ENCODE assay signal across 8 mouse cellular contexts in genomic region chrX:73673968-73674661, GRCm38 (mm10). TPM values are rescaled to one million over a fixed set of nuclear protein-coding genes. Genes with fewer than 3 reads are reported as not detected.
DNase-seq lines count a peak whose midpoint lies in the region; ATAC-seq and TF ChIP-seq lines count a peak whose summit lies in the region.

No protein-coding gene starts in this region.

- no peaks in the 10 kb centered on the region for H3K27me3 ChIP-seq in forebrain, embryonic 16.5 days (replicated peaks; ENCODE audit: control insufficient read depth, insufficient read depth, low read length)
- no peaks in the 10 kb centered on the region for H3K27me3 ChIP-seq in intestine, embryonic 14.5 days (replicated peaks; ENCODE audit: control insufficient read depth, insufficient read depth, low read length)
- H3K27me3 ChIP-seq in liver, embryonic 11.5 days (replicated peaks; ENCODE audit: control insufficient read depth, insufficient read depth, low read length): peaks cover 26% of the 10 kb centered on the region

- H3K4me3 ChIP-seq in forebrain, embryonic 16.5 days (replicated peaks; ENCODE audit: low read length): peak overlapping the region; percentile 62
- H3K4me3 ChIP-seq in intestine, embryonic 14.5 days (ENCODE audit: low read depth, low read length): peak overlapping the region; percentile 53
- H3K4me3 ChIP-seq in liver, embryonic 11.5 days (ENCODE audit: low read depth, low read length): peak overlapping the region; percentile 60
- H3K4me3 ChIP-seq in olfactory bulb, adult 2 months (ENCODE audit: insufficient read depth, low read depth, low read length): peak overlapping the region; percentile 79

- no peaks in the 10 kb centered on the region for H3K36me3 ChIP-seq in forebrain, embryonic 16.5 days (ENCODE audit: control insufficient read depth, insufficient read depth)
- H3K36me3 ChIP-seq in intestine, embryonic 14.5 days (ENCODE audit: control insufficient read depth, insufficient read depth, low read length): peaks cover 3% of the 10 kb centered on the region; the same call in 1 of the 2 replicates
- H3K36me3 ChIP-seq in liver, embryonic 11.5 days (ENCODE audit: control insufficient read depth, insufficient read depth, low read length): no peaks in the 10 kb centered on the region

- DNase-seq in gastrocnemius, adult 18-20 months (ENCODE audit: low spot score): peak; percentile 50
- no peak for DNase-seq in gastrocnemius, postnatal 4 days (ENCODE audit: low spot score in 2 of 2)
- DNase-seq in brain, adult 2 months (ENCODE audit: low read depth, low spot score): peak; percentile 79
- peak; percentile 57 for DNase-seq in intestine, embryonic 14.5 days (ENCODE audit: low spot score)
- peak; percentile 36 for DNase-seq in liver, embryonic 11.5 days (ENCODE audit: low spot score)
- DNase-seq in T-cell, adult 2 months (ENCODE audit: low spot score): no peak

- ATAC-seq in forebrain, embryonic 16.5 days: peak; percentile 11
- peak; percentile 36; the same call in 1 of the 2 replicates for ATAC-seq in intestine, embryonic 14.5 days (replicated peaks; ENCODE audit: low FRiP score, low TSS enrichment, low read depth)
- 0 out of 2 replicates have a peak, but pooled peaks have one; percentile 22 for ATAC-seq in liver, embryonic 11.5 days (replicated peaks; ENCODE audit: low FRiP score)

- 26% methylated on average over 20 of the region's 20 CpGs for WGBS in forebrain, embryonic 16.5 days
- WGBS in intestine, embryonic 14.5 days: 22% methylated on average over 16 of the region's 20 CpGs
- WGBS in liver, embryonic 11.5 days: 29% methylated on average over 20 of the region's 20 CpGs
- WGBS in olfactory bulb, adult 2 months: 18% methylated on average over 20 of the region's 20 CpGs

- H3K4me2 ChIP-seq in forebrain, embryonic 16.5 days (ENCODE audit: low read length): peak overlapping the region; percentile 70
- H3K4me2 ChIP-seq in intestine, embryonic 14.5 days (ENCODE audit: low read length): peak overlapping the region; percentile 62
- H3K4me2 ChIP-seq in liver, embryonic 11.5 days: peak overlapping the region; percentile 75

- no peak for TF ChIP-seq POLR2A in olfactory bulb, adult 2 months (IDR thresholded peaks at IDR 0.05; ENCODE audit: insufficient read depth, low read depth, low read length)

- no peaks in the 10 kb centered on the region; the same call in 1 of the 2 replicates for H3K9me3 ChIP-seq in forebrain, embryonic 16.5 days (ENCODE audit: control insufficient read depth, low read length)
- H3K9me3 ChIP-seq in intestine, embryonic 14.5 days (ENCODE audit: control insufficient read depth, low read length): no peaks in the 10 kb centered on the region
- H3K9me3 ChIP-seq in liver, embryonic 11.5 days (ENCODE audit: control insufficient read depth, low read length): no peaks in the 10 kb centered on the region

- no peak for TF ChIP-seq CTCF in olfactory bulb, adult 2 months (IDR thresholded peaks at IDR 0.05; ENCODE audit: insufficient read depth, low read depth, low read length)

- peak overlapping the region; percentile 4; the same call in 1 of the 2 replicates for H3K27ac ChIP-seq in forebrain, embryonic 16.5 days (ENCODE audit: low read length)
- H3K27ac ChIP-seq in intestine, embryonic 14.5 days (ENCODE audit: low read depth): 0 out of 2 replicates have a peak overlapping the region, but pooled peaks have one; percentile 54
- no peak overlapping the region for H3K27ac ChIP-seq in liver, embryonic 11.5 days (ENCODE audit: low read depth, low read length)
- peak overlapping the region; percentile 47 for H3K27ac ChIP-seq in olfactory bulb, adult 2 months (ENCODE audit: insufficient read depth, low read depth, low read length)

- peaks cover 17% of the 10 kb centered on the region for H3K4me1 ChIP-seq in forebrain, embryonic 16.5 days (replicated peaks; ENCODE audit: control insufficient read depth, insufficient read depth, low read length)
- 0 out of 2 replicates have a peak, but pooled peaks cover 3% of the 10 kb centered on the region for H3K4me1 ChIP-seq in intestine, embryonic 14.5 days (replicated peaks; ENCODE audit: control insufficient read depth, insufficient read depth, low read length)
- H3K4me1 ChIP-seq in liver, embryonic 11.5 days (replicated peaks; ENCODE audit: control insufficient read depth, insufficient read depth, low read length): no peaks in the 10 kb centered on the region
- H3K4me1 ChIP-seq in olfactory bulb, adult 2 months (ENCODE audit: control insufficient read depth, insufficient read depth, low read length): peaks cover 19% of the 10 kb centered on the region

- peak overlapping the region; percentile 71 for H3K9ac ChIP-seq in forebrain, embryonic 16.5 days (replicated peaks; ENCODE audit: low read depth, low read length)
- H3K9ac ChIP-seq in intestine, embryonic 14.5 days (ENCODE audit: low read length): peak overlapping the region; percentile 63
- peak overlapping the region; percentile 65; the same call in 1 of the 2 replicates for H3K9ac ChIP-seq in liver, embryonic 11.5 days (ENCODE audit: low read depth, low read length)

RNA-seq across cellular contexts. Expression of gene Slc6a8, which starts 1.2 kb away (rescaled TPM):
- 100 to 1,000 TPM; 108 to 141 TPM for total RNA-seq in gastrocnemius, adult 18-20 months (2021)
- 10 to 100 TPM; 58.9 to 66.2 TPM for total RNA-seq in gastrocnemius, postnatal 4 days (2021)
- 6.4 and 7.5 TPM in 2 replicates for polyA plus RNA-seq in forebrain, embryonic 16.5 days (2015; fragmentation: Nextera tagmentation; extraction: Ambion mirVana)
- polyA plus RNA-seq in intestine, embryonic 14.5 days (2014; fragmentation: Nextera tagmentation; extraction: Ambion mirVana): 9.1 and 10.8 TPM in 2 replicates
- 2.2 and 2.4 TPM in 2 replicates for polyA plus RNA-seq in liver, embryonic 11.5 days (2014; fragmentation: Nextera tagmentation; extraction: Ambion mirVana)
- 112 TPM in 1 of 2 replicates, not detected in the other for polyA plus RNA-seq in olfactory bulb, adult 2 months (2012; ENCODE audit: insufficient read depth, insufficient read length, low replicate concordance, missing spikeins)

RNA-seq across cellular contexts. Expression of gene Pnck, which starts 14.2 kb away (rescaled TPM):
- 10 to 100 TPM in 1 of 2 experiments, 1 to 10 TPM in 1; 8.6 to 11.6 TPM for total RNA-seq in gastrocnemius, adult 18-20 months (2021)
- 10 to 100 TPM; 11.4 to 12.8 TPM for total RNA-seq in gastrocnemius, postnatal 4 days (2021)
- 105 and 143 TPM in 2 replicates for polyA plus RNA-seq in forebrain, embryonic 16.5 days (2015; fragmentation: Nextera tagmentation; extraction: Ambion mirVana)
- polyA plus RNA-seq in intestine, embryonic 14.5 days (2014; fragmentation: Nextera tagmentation; extraction: Ambion mirVana): 17.9 and 20.6 TPM in 2 replicates
- 2.2 and 2.3 TPM in 2 replicates for polyA plus RNA-seq in liver, embryonic 11.5 days (2014; fragmentation: Nextera tagmentation; extraction: Ambion mirVana)
- not detected in 2 replicates for polyA plus RNA-seq in olfactory bulb, adult 2 months (2012; ENCODE audit: insufficient read depth, insufficient read length, low replicate concordance, missing spikeins)

RNA-seq across cellular contexts. Expression of gene Dusp9, which starts 34.9 kb away (rescaled TPM):
- not detected for total RNA-seq in gastrocnemius, adult 18-20 months (2021)
- under 1 TPM; 0.12 to 0.41 TPM for total RNA-seq in gastrocnemius, postnatal 4 days (2021)
- 0.26 and 0.37 TPM in 2 replicates for polyA plus RNA-seq in forebrain, embryonic 16.5 days (2015; fragmentation: Nextera tagmentation; extraction: Ambion mirVana)
- polyA plus RNA-seq in intestine, embryonic 14.5 days (2014; fragmentation: Nextera tagmentation; extraction: Ambion mirVana): 4.6 and 4.9 TPM in 2 replicates
- 20.6 and 30.7 TPM in 2 replicates for polyA plus RNA-seq in liver, embryonic 11.5 days (2014; fragmentation: Nextera tagmentation; extraction: Ambion mirVana)
- polyA plus RNA-seq in olfactory bulb, adult 2 months (2012; ENCODE audit: insufficient read depth, insufficient read length, low replicate concordance, missing spikeins): not detected in 2 replicates

RNA-seq across cellular contexts. Expression of gene Bcap31, which starts 41.9 kb away (rescaled TPM):
- total RNA-seq in gastrocnemius, adult 18-20 months (2021): 10 to 100 TPM; 54.2 to 63.8 TPM
- 100 to 1,000 TPM in 1 of 2 experiments, 10 to 100 TPM in 1; 99.9 to 104 TPM for total RNA-seq in gastrocnemius, postnatal 4 days (2021)
- polyA plus RNA-seq in forebrain, embryonic 16.5 days (2015; fragmentation: Nextera tagmentation; extraction: Ambion mirVana): 109 and 111 TPM in 2 replicates
- 230 and 236 TPM in 2 replicates for polyA plus RNA-seq in intestine, embryonic 14.5 days (2014; fragmentation: Nextera tagmentation; extraction: Ambion mirVana)
- 258 and 265 TPM in 2 replicates for polyA plus RNA-seq in liver, embryonic 11.5 days (2014; fragmentation: Nextera tagmentation; extraction: Ambion mirVana)
- polyA plus RNA-seq in olfactory bulb, adult 2 months (2012; ENCODE audit: insufficient read depth, insufficient read length, low replicate concordance, missing spikeins): 255 TPM in 1 of 2 replicates, not detected in the other

RNA-seq across cellular contexts. Expression of gene Abcd1, which starts 42.3 kb away (rescaled TPM):
- total RNA-seq in gastrocnemius, adult 18-20 months (2021): 10 to 100 TPM; 18.7 to 21.2 TPM
- total RNA-seq in gastrocnemius, postnatal 4 days (2021): 10 to 100 TPM; 24.1 to 26.8 TPM
- 11.3 and 12.3 TPM in 2 replicates for polyA plus RNA-seq in forebrain, embryonic 16.5 days (2015; fragmentation: Nextera tagmentation; extraction: Ambion mirVana)
- 15.7 and 16.8 TPM in 2 replicates for polyA plus RNA-seq in intestine, embryonic 14.5 days (2014; fragmentation: Nextera tagmentation; extraction: Ambion mirVana)
- polyA plus RNA-seq in liver, embryonic 11.5 days (2014; fragmentation: Nextera tagmentation; extraction: Ambion mirVana): 13.0 and 13.3 TPM in 2 replicates
- not detected in 2 replicates for polyA plus RNA-seq in olfactory bulb, adult 2 months (2012; ENCODE audit: insufficient read depth, insufficient read length, low replicate concordance, missing spikeins)

Comparison
In these comparisons a context has a peak if more than half of its experiments do, and no peak if none do; other contexts are left out.
1. DNase-seq: peak in gastrocnemius, adult 18-20 months (single experiment), brain, adult 2 months (single experiment), intestine, embryonic 14.5 days (single experiment) and liver, embryonic 11.5 days (single experiment); none in gastrocnemius, postnatal 4 days (0 of 2) and T-cell, adult 2 months (single experiment).
2. Peak in every context shown above with its lines, with median percentiles within 50 percentile points of each other: ATAC-seq, H3K4me2 ChIP-seq, H3K4me3 ChIP-seq and H3K9ac ChIP-seq.